Mouse (Mus musculus): Measurements from ENCODE around the gene Tex37. TPM values are rescaled to one million over a fixed set of nuclear protein-coding genes. Genes with fewer than 3 reads are reported as not detected.

The Tex37 gene
- not detected in 2 replicates for total RNA-seq (2017)

DNA sequence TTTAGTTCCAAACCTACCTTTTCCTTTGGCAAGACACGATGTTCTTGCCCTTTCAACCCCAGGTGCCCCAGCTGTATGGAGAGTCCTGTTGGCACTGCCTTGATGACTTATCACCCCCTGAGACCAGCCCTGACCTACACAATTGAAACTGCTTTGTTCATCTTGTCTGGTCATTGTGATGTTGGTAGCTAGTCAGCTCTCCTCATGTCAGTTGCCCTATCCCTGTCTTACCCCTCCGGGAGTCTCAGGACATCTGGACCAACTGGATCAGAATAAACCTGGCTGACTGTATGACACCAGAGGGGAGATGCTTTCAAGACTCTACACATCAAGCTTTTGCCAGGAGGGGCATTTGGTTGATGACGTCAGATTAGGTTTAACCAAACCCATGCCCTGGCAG, at the start of gene Tex37:
Gene Tex37 (minus strand): TSS at position 101 of the 400 bp plus-strand sequence.
- ATAC-seq (replicated peaks; ENCODE audit: low read depth, poor library complexity, severe bottlenecking), result no peak

DNA sequence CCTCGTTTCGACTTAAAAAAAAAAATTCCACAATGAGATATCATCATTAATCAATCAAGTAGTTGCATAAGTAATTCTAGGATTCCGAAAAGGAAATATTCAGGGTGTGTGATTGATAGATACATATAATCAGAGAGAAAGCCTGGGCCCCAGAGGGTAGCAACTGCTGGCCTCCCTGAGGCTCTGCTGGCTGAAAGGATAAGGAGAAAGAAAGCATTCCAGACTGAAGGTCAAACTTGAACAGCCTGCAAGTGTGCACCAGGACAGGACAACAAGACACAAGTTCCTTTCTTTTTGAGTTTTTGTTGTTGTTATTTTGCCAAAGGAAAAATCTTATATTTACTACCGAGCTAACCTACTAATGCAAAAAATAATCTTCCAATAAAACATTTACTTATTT, 49.6 kb upstream of the Tex37 start:
- no peak for ATAC-seq (replicated peaks; ENCODE audit: low read depth, poor library complexity, severe bottlenecking)

DNA sequence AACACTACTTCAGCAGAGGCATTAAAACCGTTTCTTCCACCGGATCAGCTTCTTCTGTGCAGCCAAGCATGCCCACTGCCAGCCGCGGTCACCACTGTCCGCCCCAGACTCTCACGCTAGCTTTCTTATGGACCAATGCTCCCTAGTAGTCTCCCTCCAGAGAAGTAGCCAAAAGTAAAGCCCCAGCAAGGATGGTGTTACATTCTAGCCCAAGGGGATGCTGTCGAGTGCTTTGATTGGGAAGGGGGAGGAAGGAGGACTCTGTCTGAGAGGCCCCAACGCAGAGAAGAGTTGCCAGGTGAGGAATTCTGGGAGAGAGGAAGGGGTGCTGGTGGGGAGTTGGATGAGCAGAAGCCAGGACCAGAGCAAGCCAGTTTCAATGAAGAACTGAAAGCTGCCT, 48.7 kb upstream of the Tex37 start:
- 0 out of 2 replicates have a peak, but pooled peaks have one; percentile 32 for ATAC-seq (replicated peaks; ENCODE audit: low read depth, poor library complexity, severe bottlenecking)

DNA sequence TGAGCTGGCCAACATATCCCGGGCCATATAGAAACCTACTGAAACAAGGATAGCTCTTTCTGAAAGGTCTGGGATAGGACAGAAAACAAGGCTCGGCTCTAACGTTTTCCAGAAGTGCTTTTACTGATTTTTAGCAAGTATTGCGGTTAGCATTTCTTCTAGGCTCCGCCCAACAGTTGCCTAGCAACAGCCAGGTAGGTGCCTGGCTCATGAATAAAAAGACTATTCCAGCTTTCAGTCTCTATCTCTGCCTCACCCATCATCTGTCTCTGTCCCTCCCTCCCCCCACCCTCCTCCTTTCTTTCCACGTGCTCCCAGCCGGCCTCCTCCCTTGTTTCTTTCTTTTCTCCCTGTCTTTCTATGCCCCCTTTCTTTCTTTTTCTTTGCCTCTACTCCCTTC, 47.0 kb upstream of the Tex37 start:
- ATAC-seq (replicated peaks; ENCODE audit: low read depth, poor library complexity, severe bottlenecking), result no peak

DNA sequence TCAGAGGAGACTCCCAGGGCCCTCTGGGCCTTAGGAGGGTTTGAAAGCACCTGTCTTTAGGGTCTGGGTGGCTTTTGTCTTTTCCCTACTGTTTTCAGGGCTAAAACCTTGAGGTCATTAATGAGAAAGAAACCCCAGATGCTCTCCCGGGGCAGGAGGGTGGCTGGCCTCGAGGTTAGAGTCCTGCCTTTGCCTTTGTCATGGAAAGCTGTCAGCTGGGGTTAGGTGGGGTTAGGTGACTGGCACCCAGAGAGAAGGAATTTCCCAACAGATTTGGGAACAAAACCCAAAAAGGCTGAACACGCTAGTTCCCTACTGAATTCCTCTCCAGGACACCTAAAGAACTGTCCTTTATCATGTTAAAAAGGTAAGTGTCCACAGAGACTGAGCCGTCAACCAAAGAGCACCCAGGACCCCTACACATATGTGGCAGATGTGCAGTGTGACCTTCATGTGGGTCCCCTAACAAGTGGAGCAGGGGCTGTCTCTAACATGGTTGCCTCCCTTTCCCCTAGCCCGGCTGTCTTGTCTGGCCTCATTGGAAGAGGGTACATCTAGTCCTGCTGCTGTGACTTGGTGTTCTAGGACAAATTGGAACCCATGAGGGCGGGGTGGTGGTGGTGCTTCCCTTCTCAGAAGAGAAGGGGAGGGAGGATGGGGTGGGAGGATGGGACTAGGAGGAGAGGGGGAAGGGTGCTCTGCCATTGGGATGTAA, 45.5 kb upstream of the Tex37 start:
- ATAC-seq (replicated peaks; ENCODE audit: low read depth, poor library complexity, severe bottlenecking), result no peak

DNA sequence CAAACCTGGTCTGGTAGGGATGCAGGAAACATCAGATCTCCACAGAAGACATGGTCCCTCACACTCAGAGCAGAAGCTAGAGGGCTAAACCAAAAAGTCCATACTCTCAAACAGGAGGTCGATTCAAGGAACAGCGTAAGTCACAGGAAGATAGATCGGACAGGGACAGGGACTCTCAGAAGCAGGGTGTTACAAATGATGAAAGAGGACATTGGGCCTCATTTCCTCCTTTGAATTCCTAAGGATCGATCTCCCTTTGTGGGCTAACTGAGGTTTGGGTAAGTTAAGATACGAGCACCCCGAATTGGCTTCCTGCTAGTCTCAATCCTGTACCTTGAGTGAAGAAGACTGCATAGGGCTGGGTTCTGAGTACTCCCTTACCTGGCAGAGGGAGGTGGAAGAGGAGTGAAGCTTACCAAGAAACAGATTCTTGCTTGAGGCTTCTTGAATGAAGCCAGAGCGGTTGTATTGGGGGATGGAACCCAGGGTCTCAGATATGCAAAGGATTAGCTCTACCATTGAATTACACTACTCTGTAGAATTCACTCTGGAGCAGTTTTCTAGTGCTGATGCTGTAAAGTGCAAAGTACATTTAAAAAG, 38.7 kb upstream of the Tex37 start:
- no peak for ATAC-seq (replicated peaks; ENCODE audit: low read depth, poor library complexity, severe bottlenecking)

DNA sequence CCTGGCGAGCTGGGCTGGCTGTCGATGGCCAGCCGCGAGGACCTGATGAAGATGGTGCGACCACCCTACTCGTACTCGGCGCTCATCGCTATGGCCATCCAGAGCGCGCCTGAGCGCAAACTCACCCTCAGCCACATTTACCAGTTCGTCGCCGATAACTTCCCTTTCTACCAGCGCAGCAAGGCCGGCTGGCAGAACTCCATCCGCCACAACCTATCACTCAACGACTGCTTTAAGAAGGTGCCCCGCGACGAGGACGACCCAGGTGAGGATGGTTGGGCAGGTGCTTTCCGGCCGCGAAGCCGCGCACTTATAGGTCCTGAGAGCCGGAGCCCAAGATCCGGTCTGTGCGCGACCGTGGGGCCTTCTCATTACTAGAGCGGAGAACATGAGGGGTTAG, 38.2 kb upstream of the Tex37 start:
- ATAC-seq (replicated peaks; ENCODE audit: low read depth, poor library complexity, severe bottlenecking), result no peak; the same call in 1 of the 2 replicates

DNA sequence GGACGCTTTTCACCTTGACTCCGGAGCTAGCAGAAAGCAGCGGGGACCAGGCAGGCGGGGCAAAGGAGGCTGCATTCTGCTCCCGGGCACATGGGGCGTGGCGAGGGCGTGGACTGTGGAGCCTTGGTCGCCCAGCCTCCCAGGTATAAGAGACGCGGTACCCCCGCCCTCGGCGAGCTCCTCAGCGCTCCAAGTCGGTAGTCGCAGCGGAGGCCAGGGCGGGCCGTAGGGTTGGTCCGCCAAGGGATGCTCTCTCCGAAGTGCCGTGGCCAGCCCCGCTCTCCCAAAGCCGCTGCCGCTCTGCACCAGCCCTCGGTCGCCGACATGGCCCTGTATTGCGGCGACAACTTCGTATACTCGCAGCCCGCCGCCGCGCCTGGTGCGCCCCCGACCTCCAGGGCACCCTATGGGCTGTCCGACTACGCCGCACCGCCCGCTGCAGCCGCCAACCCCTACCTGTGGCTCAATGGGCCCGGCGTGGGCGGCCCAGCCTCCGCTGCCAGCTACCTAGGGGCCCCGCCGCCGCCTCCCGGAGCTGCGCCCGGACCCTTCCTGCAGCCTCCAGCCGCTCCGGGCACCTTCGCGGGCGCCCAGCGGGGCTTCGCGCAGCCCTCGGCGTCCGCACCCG, 37.7 kb upstream of the Tex37 start, which contains the start of gene Foxi3:
Gene Foxi3 (plus strand): TSS at position 247 of the 628 bp plus-strand sequence.
- ATAC-seq (replicated peaks; ENCODE audit: low read depth, poor library complexity, severe bottlenecking), result peak; percentile 42

DNA sequence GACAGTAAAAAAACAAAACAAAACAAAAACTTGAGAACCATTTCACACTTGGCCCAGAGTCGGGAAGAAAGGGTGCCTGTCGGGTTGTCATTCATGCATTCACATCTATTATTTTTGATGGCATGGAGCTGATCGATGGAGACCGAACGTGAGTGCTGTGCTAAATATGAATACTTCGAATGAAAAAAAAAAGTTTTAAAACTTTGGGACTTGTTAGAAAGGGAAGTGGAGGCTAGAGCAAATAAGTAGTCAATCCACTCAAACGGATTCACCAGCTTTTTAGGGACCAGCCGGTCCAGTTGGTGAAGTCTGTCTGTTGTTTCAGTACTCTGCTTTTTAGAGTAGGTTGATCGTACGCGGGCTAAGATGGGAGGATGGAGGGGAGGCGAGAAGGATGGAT, 37.1 kb upstream of the Tex37 start:
- no peak for ATAC-seq (replicated peaks; ENCODE audit: low read depth, poor library complexity, severe bottlenecking)

DNA sequence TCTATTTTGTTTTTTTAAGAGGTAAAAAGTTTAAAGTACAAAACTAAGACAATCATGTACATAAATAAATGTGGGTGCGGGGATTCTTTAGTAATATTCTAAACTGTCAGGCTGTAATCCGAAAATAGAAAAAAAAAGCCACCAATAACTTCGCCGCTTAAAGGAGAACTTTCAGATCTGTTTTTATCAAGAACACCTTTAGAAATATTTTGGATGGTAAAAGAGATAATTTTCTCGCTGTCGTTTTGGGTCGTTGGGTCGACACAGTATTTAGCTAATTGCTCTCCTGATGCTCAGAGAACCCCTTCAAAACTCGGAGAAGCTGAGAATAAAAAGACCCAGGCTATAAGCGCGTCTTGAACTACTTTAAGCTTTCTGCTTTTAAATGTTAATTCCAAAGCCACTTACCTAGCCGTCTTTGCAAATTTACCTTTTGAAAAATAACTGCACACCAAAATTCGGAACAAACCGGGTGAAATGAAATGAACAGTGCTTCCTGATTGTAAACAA, 36.6 kb upstream of the Tex37 start:
- ATAC-seq (replicated peaks; ENCODE audit: low read depth, poor library complexity, severe bottlenecking), result no peak

DNA sequence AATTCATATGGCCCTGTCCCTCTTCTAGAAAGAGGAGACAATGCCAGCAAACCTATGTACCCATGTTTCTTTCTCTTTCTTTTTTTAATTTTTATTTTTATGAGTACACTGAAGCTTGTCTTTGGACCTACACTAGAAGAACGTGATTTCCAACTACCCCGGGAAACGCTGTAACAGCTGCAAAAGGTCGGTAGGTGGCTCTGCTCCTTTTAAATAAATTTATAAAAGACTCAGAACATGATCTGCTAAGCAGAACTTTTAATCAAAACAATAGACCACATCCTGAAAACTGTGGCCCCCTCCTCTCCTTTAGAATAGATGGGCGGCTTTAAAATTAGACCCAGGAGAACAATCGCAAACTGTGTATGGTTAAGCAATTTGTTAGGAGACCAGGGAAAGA, 35.3 kb upstream of the Tex37 start:
- no peak; the same call in 1 of the 2 replicates for ATAC-seq (replicated peaks; ENCODE audit: low read depth, poor library complexity, severe bottlenecking)

DNA sequence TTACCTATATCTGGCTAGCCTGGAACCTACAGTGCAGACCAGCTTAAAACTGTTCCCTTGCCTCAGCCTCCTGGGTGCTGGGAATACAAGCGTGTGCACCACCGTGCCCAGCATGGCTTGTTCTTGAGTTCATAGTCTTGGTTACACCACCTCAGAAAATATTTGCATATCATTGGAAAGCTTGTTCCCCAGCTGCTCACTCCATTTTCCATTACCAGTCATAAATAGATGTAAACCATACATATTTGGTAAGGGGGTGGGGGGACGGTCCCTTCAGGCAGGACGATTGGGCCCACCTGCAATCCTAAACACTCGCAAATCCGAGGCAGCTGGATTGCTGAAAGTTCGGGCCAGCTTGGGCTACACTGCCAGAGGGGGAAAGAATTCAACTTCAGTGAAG, 34.5 kb upstream of the Tex37 start:
- ATAC-seq (replicated peaks; ENCODE audit: low read depth, poor library complexity, severe bottlenecking), result no peak

DNA sequence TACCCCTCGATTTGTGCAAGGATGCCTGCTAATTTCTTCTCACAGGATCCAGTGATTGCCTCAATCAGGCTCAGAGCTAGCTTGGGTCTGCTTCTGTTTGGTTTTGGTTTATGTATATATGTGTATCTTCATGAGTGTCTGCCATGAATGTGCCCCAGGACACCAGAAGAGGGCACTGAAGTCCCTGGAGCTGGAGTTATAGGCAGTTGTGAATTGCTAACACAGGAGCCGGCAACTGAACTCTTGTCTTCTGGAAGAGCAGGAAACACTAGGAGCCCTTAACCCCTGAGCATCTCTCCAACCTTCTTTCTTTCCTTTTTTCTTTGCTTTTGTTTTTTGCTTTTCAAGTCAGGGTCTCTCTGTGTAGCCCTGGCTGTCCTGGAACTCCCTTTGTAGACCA, 13.1 kb upstream of the Tex37 start:
- ATAC-seq (replicated peaks; ENCODE audit: low read depth, poor library complexity, severe bottlenecking), result no peak

DNA sequence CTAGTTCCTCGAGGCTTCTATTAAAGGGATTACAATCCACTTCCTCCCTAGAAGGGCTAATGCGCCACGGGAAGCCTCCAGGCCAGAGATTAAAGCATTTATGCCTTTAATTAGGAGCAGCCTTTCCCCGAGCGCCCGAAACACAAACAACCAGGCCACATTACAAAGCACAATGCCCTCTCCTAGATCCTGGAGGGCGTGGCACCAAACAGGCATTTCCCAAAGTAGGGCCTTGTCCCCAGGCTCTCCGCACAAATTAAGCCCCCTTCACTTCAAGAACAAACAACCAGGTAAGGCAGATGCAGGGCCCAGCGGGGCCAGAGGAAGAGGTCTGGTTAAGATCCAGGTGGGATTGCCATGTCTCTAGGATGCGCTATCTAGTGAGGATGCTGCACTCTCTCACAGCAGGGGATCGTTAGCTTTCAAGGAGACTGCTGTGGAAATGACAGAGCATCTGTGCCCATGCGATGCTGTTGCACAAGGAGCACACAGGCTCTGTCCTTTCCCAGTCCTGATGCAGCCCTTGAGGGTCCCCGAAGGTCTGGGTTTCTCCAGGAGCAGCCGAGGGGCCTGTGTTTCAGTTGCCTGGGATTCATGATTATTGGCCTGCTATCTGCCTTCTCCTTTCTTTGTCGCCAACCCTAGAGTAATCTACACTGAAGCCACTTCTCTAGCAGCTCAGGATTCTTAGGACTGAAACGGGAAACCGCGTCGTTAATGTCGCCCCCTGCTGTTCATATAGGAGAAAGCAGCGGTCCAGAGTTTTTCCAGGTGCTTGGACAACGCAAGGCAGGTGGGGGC, 2.7 kb upstream of the Tex37 start:
- ATAC-seq (replicated peaks; ENCODE audit: low read depth, poor library complexity, severe bottlenecking), result peak; percentile 83

DNA sequence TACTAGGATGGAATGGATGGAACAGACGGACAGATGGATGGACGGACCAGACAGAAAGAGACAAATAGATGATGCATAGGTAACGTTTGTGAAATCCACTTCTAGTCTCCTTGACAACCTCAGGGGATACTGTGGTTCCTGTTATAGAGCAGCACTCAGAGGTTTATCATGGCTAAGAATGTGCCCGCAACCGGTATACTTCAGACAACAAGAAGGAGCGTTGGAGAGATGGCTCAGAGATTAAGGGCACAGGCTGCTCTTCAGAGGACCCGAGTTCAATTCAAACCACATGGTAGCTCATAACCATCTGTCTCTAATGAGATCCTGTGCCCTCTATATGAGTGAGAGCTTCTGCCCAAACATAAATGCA, 6.3 kb downstream of the Tex37 start:
- ATAC-seq (replicated peaks; ENCODE audit: low read depth, poor library complexity, severe bottlenecking), result no peak

DNA sequence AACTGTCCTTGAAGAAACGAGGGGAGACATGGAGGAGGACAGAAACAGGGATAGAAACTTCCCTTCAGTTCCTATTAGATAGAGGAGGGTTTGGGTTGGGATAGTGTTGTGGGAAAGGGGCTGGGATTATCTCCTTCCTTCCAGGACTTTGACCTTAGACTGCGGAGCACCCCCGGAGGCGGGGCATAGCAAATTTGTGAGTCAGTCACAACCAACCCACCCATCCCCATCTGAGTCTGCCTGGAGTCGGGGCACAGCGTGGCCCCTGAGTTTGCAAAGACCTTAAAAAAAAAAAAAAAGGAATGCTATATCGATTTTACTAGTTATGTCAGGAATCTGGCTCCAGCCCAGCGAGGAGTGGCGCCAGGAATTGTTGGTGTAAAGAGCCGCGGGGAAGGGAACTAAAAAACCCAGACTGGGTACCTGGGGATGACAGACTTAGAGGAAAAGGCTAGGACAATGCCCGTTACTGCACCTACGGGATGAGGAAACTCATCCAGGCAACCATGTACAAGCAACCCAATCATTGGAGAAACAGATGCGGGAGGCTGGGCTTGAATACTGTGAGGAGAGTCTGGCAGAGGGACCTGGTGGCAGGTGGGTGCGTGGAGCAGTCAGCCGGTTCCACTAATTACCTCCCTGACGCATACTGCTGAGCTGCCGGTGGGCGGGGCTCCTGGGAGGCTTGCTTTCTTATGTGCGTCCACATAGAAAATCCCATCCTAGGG, 6.9 kb downstream of the Tex37 start:
- 0 out of 2 replicates have a peak, but pooled peaks have one; percentile 28 for ATAC-seq (replicated peaks; ENCODE audit: low read depth, poor library complexity, severe bottlenecking)

DNA sequence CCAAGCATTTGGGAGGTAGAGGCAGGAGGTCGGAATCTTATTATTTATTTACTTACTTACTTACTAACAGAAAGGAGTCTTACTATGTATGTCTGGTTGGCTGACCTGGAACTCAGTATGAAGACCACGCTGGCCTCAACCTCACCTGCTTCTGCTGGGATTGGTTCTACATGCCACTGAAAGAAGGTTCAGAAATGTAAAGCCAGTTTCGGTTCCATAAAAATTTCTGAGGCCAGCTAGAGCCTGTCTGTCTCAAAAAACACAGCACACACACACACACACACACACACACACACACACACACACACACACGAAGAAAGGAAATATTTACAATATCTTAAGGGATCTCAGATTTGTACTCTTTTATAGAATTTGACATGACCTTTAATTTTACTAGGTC, 8.4 kb downstream of the Tex37 start:
- no peak for ATAC-seq (replicated peaks; ENCODE audit: low read depth, poor library complexity, severe bottlenecking)

DNA sequence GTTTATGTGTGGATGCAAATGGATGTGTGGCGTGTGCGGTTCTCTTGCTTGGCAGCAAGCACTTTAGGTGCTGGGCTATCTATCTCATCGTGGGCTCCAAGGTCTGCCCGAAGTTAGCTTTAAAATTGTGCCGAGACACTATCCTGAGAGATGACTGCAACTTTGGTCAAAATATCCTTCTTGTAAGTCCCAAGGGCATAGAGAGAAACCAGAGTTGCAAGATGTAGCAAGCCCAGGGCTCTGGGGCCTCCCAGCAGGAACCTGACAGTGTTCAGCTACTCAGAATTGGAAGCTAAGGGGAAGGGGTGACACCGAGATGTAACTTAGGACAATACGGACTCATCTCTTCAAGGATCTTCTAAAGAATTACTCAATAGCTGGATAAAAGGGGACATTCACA, 9.2 kb downstream of the Tex37 start:
- ATAC-seq (replicated peaks; ENCODE audit: low read depth, poor library complexity, severe bottlenecking), result no peak

DNA sequence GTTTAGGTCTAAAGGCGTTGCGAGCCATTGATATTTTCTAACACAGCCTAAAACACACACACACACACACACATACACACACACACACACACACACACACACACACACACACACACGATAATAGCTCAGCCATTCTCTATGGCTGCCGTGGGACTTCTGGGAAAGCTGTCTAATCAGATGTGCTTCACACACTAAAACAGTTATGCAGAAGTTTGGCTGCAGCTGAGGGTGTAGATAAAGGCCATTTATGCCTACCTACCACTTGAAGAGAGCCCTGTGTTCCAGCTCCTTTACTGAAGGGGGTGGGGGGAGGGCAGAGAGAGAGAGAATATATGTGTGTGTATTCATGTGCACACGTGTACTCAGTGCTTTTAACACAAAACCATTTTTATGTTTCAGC, 15.0 kb downstream of the Tex37 start:
- no peak for ATAC-seq (replicated peaks; ENCODE audit: low read depth, poor library complexity, severe bottlenecking)

DNA sequence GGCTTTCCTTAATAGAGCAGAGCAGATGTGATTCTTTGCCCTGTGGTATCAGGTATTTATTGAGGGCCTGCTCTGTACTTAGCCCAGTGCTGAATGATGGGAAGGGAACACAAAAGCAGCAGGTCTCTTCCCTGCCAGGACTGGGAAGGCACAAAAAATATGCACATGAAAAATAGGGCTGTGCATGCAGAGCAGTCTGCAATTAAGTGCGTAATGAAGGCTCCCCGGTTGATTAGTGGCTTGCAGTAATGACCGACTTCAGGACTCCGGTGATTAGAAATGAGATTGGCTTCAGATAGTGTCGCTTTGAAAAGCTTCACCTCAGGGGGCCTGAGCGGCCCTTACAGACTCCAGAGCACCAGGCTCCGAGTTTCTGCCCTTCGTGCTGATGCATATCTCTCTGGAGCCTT, 19.1 kb downstream of the Tex37 start:
- ATAC-seq (replicated peaks; ENCODE audit: low read depth, poor library complexity, severe bottlenecking), result no peak

Data from common myeloid progenitor, adult 5-6 weeks (primary cell).